Mouse (Mus musculus) ES-Bruce4 (cell line): ENCODE data around the gene Selp. TPM values are rescaled to one million over a fixed set of nuclear protein-coding genes. Genes with fewer than 3 reads are reported as not detected.

ENCODE experiments used
- H3K27ac ChIP-seq: 2 replicates; pipeline ENCODE4 v1.5.1; 2012; ENCODE audit warnings: low read length, inconsistent platforms; ENCODE audit not compliant: insufficient read depth
- H3K27me3 ChIP-seq: 2 replicates; pipeline ENCODE4 v1.6.1; 2012; ENCODE audit warnings: mild to moderate bottlenecking, low read length, inconsistent platforms; ENCODE audit not compliant: control insufficient read depth, poor library complexity, insufficient read depth, severe bottlenecking
- H3K36me3 ChIP-seq: 2 replicates; pipeline ENCODE4 v1.6.1; 2012; ENCODE audit warnings: inconsistent platforms, mild to moderate bottlenecking, low read length, moderate library complexity; ENCODE audit not compliant: control insufficient read depth, poor library complexity, insufficient read depth, severe bottlenecking
- H3K4me1 ChIP-seq: one replicate; pipeline ENCODE4 v1.8.1; 2011; ENCODE audit warnings: low read length; ENCODE audit not compliant: control insufficient read depth, insufficient read depth
- H3K4me3 ChIP-seq: 2 replicates; pipeline ENCODE4 v1.5.1; 2011; ENCODE audit warnings: low read depth, mild to moderate bottlenecking, low read length
- H3K9ac ChIP-seq: 2 replicates; pipeline ENCODE4 v1.6.1; 2012; ENCODE audit warnings: low read depth, mild to moderate bottlenecking, inconsistent platforms; ENCODE audit not compliant: poor library complexity, severe bottlenecking
- H3K9me3 ChIP-seq: replicated peaks from 2 replicates; pipeline ENCODE4 v1.6.1; 2012; ENCODE audit warnings: mild to moderate bottlenecking, low read length, inconsistent platforms; ENCODE audit not compliant: control insufficient read depth, poor library complexity, insufficient read depth, severe bottlenecking
- CTCF ChIP-seq: IDR thresholded peaks from one replicate; pipeline ENCODE4 v1.8.1; 2011; ENCODE audit warnings: low read depth, low read length
- EP300 ChIP-seq: IDR thresholded peaks from 2 replicates; pipeline ENCODE4 v1.6.1; 2011; ENCODE audit warnings: low read depth, low read length; ENCODE audit not compliant: insufficient read depth
- POLR2A ChIP-seq: IDR thresholded peaks from one replicate; pipeline ENCODE4 v1.8.1; 2011; ENCODE audit warnings: low read length; ENCODE audit not compliant: insufficient read depth
- polyA plus RNA-seq: library from polyadenylated mRNA; stranded (reverse); fragments of >200 nt; gene quantifications from 2 replicates; pipeline ENCODE4 v1.2.4, GENCODE M21; 2011; ENCODE audit warnings: low read depth; ENCODE audit not compliant: missing spikeins, insufficient read depth, insufficient read length

Gene Selp
- polyA plus RNA-seq, 1 experiment: 0.76 TPM

- H3K27ac ChIP-seq: no peak overlapping the region
- no peak overlapping the region for H3K9ac ChIP-seq
- no peak overlapping the region for H3K4me3 ChIP-seq
- no peaks in the 10 kb centered on the region for H3K4me1 ChIP-seq
- no peaks in the 10 kb centered on the region for H3K9me3 ChIP-seq
- TF ChIP-seq CTCF: no peak
- H3K27me3 ChIP-seq: no peaks in the 10 kb centered on the region; the same call in 1 of the 2 replicates
- no peaks in the 10 kb centered on the region for H3K36me3 ChIP-seq
Observed at GRCm38 (mm10) chr1:164170434-164170833, 55.4 kb downstream of the Selp start.

- no peaks in the 10 kb centered on the region for H3K9me3 ChIP-seq
- no peaks in the 10 kb centered on the region for H3K4me1 ChIP-seq
- H3K4me3 ChIP-seq: no peak overlapping the region
- H3K9ac ChIP-seq: no peak overlapping the region
- H3K36me3 ChIP-seq: no peaks in the 10 kb centered on the region
- no peak overlapping the region for H3K27ac ChIP-seq
- no peaks in the 10 kb centered on the region; the same call in 1 of the 2 replicates for H3K27me3 ChIP-seq
- TF ChIP-seq POLR2A (no peak), EP300 (no peak), CTCF (no peak)
Observed at GRCm38 (mm10) chr1:164173145-164173544, 58.1 kb downstream of the Selp start.

- H3K27me3 ChIP-seq: no peaks in the 10 kb centered on the region; the same call in 1 of the 2 replicates
- TF ChIP-seq POLR2A (no peak), CTCF (no peak), EP300 (no peak)
- H3K27ac ChIP-seq: no peak overlapping the region
- H3K4me1 ChIP-seq: no peaks in the 10 kb centered on the region
- H3K4me3 ChIP-seq: no peak overlapping the region
- no peaks in the 10 kb centered on the region for H3K9me3 ChIP-seq
- H3K36me3 ChIP-seq: no peaks in the 10 kb centered on the region
- H3K9ac ChIP-seq: no peak overlapping the region
Observed at GRCm38 (mm10) chr1:164176856-164177255, 61.8 kb downstream of the Selp start.

GRCm38 (mm10) chr1:164178429-164178828 lies 63.4 kb downstream of the Selp start:
- no peaks in the 10 kb centered on the region for H3K27me3 ChIP-seq
- H3K4me1 ChIP-seq: no peaks in the 10 kb centered on the region
- H3K9ac ChIP-seq: no peak overlapping the region
- H3K4me3 ChIP-seq: no peak overlapping the region
- TF ChIP-seq CTCF: no peak
- H3K27ac ChIP-seq: no peak overlapping the region
- no peaks in the 10 kb centered on the region for H3K36me3 ChIP-seq
- H3K9me3 ChIP-seq: no peaks in the 10 kb centered on the region

GRCm38 (mm10) chr1:164184142-164184870 lies 69.2 kb downstream of the Selp start:
- no peaks in the 10 kb centered on the region for H3K27me3 ChIP-seq
- H3K27ac ChIP-seq: no peak overlapping the region
- H3K4me1 ChIP-seq: no peaks in the 10 kb centered on the region
- H3K4me3 ChIP-seq: no peak overlapping the region
- no peak for TF ChIP-seq POLR2A
- peak; percentile 22 for TF ChIP-seq CTCF
- H3K36me3 ChIP-seq: no peaks in the 10 kb centered on the region
- no peak overlapping the region for H3K9ac ChIP-seq
- H3K9me3 ChIP-seq: no peaks in the 10 kb centered on the region

- H3K36me3 ChIP-seq: no peaks in the 10 kb centered on the region
- H3K4me3 ChIP-seq: no peak overlapping the region
- H3K9me3 ChIP-seq: no peaks in the 10 kb centered on the region
- H3K4me1 ChIP-seq: no peaks in the 10 kb centered on the region
- no peaks in the 10 kb centered on the region for H3K27me3 ChIP-seq
- H3K27ac ChIP-seq: no peak overlapping the region
- TF ChIP-seq CTCF: no peak
- TF ChIP-seq POLR2A: no peak
- no peak for TF ChIP-seq EP300
- no peak overlapping the region for H3K9ac ChIP-seq
Observed at GRCm38 (mm10) chr1:164184871-164185223, 69.8 kb downstream of the Selp start.
